Mouse (Mus musculus) small intestine, adult 2 months (tissue): Measurements from ENCODE around the gene Srl. TPM values are rescaled to one million over a fixed set of nuclear protein-coding genes. Genes with fewer than 3 reads are reported as not detected.
"Not testable (repeated sequence)": the region's sequence is repeated elsewhere in the genome, so short reads cannot be mapped to it uniquely, and the experiment has no call there.

Source experiments
- H3K27ac ChIP-seq: fragments of 200-500 bp; 2 replicates; pipeline ENCODE4 v1.5.1; 2012; ENCODE audit warnings: low read depth, low read length, control low read depth, inconsistent platforms; ENCODE audit not compliant: insufficient read depth
- H3K27me3 ChIP-seq: fragments of 200-500 bp; 2 replicates; pipeline ENCODE4 v1.6.1; 2012; ENCODE audit warnings: mild to moderate bottlenecking, moderate library complexity, low read length, inconsistent platforms; ENCODE audit not compliant: control insufficient read depth, insufficient read depth
- H3K36me3 ChIP-seq: fragments of 200-500 bp; 2 replicates; pipeline ENCODE4 v1.6.1; 2012; ENCODE audit warnings: mild to moderate bottlenecking, low read length, control low read depth, inconsistent platforms; ENCODE audit not compliant: control insufficient read depth, insufficient read depth
- H3K4me1 ChIP-seq: fragments of 200-500 bp; 2 replicates; pipeline ENCODE4 v1.6.1; 2012; ENCODE audit warnings: low read length, inconsistent platforms, mixed read lengths; ENCODE audit not compliant: control insufficient read depth, insufficient read depth, insufficient read length
- H3K4me3 ChIP-seq: fragments of 200-500 bp; 2 replicates; pipeline ENCODE4 v1.5.1; 2012; ENCODE audit warnings: low read depth, mild to moderate bottlenecking, control low read depth, inconsistent platforms, low read length, moderate library complexity
- CTCF ChIP-seq: fragments of 200-500 bp; IDR thresholded peaks from 2 replicates; pipeline ENCODE4 v1.5.1; 2012; ENCODE audit warnings: low read depth, mild to moderate bottlenecking, control low read depth, inconsistent platforms, low read length, moderate library complexity, mixed read lengths; ENCODE audit not compliant: insufficient replicate concordance, insufficient read length; ENCODE audit errors: extremely low read depth
- POLR2A ChIP-seq: fragments of 200-500 bp; IDR thresholded peaks from 2 replicates; pipeline ENCODE4 v1.6.1; 2012; ENCODE audit warnings: low read depth, mild to moderate bottlenecking, control low read depth, inconsistent platforms, low read length, moderate library complexity
- WGBS: fragments of 180-500 bp; shearing (Covaris S2); methylation state at CpG from one replicate; pipeline ENCODE4 v1.1.7; 2018; 5-methylcytosine and 5-hydroxymethylcytosine counted together
- polyA plus RNA-seq: library from polyadenylated mRNA; depleted of rRNA; stranded (reverse); fragments of >200 nt; gene quantifications from 2 replicates; pipeline ENCODE4 v1.2.3, GENCODE M21; 2012

Srl gene
- polyA plus RNA-seq, 1 experiment = 0.18 TPM

- Histone ChIP-seq H3K27ac (no peak overlapping the region), H3K36me3 (no peaks in the 10 kb centered on the region), H3K4me1 (no peaks in the 10 kb centered on the region), H3K27me3 (no peaks in the 10 kb centered on the region), H3K4me3 (no peak overlapping the region)
- 88% methylated on average over 5 of the region's 5 CpGs for WGBS
- TF ChIP-seq CTCF (no peak), POLR2A (no peak)
Measured at GRCm38 (mm10) chr16:4480616-4481265, 60.9 kb downstream of the Srl start.

- 61% methylated on average over 10 of the region's 10 CpGs for WGBS
- Histone ChIP-seq H3K4me3 (no peak overlapping the region), H3K36me3 (no peaks in the 10 kb centered on the region), H3K27ac (no peak overlapping the region), H3K27me3 (no peaks in the 10 kb centered on the region), H3K4me1 (peaks cover 5% of the 10 kb centered on the region)
- TF ChIP-seq POLR2A = no peak
- TF ChIP-seq CTCF = no peak
Measured at GRCm38 (mm10) chr16:4477591-4478215, 63.9 kb downstream of the Srl start.

GRCm38 (mm10) chr16:4474882-4475803, 66.5 kb downstream of the Srl start:
- H3K4me1 ChIP-seq = peaks cover 5% of the 10 kb centered on the region
- 14% methylated on average over 42 of the region's 42 CpGs for WGBS
- H3K27ac ChIP-seq = peak overlapping the region; percentile 93
- no peaks in the 10 kb centered on the region for H3K36me3 ChIP-seq
- peak overlapping the region; percentile 74 for H3K4me3 ChIP-seq
- H3K27me3 ChIP-seq = no peaks in the 10 kb centered on the region
- TF ChIP-seq CTCF (peak; percentile 97), POLR2A (peak; percentile 86)

GRCm38 (mm10) chr16:4474040-4474881, 67.4 kb downstream of the Srl start:
- WGBS = 53% methylated on average over 10 of the region's 10 CpGs
- H3K27me3 ChIP-seq, H3K4me1 ChIP-seq, H3K36me3 ChIP-seq: not testable (repeated sequence)
- Histone ChIP-seq H3K4me3 (peak overlapping the region; percentile 74), H3K27ac (peak overlapping the region; percentile 93)

- Histone ChIP-seq H3K36me3 (no peaks in the 10 kb centered on the region), H3K4me1 (peaks cover 7% of the 10 kb centered on the region), H3K27ac (peak overlapping the region; percentile 38), H3K27me3 (no peaks in the 10 kb centered on the region), H3K4me3 (no peak overlapping the region)
- no peak for TF ChIP-seq CTCF
- no peak for TF ChIP-seq POLR2A
- WGBS = 52% methylated on average over 5 of the region's 5 CpGs
Measured at GRCm38 (mm10) chr16:4473231-4473630, 68.4 kb downstream of the Srl start.

GRCm38 (mm10) chr16:4472687-4473086, 68.9 kb downstream of the Srl start:
- Histone ChIP-seq H3K36me3 (no peaks in the 10 kb centered on the region), H3K4me3 (no peak overlapping the region), H3K4me1 (peaks cover 7% of the 10 kb centered on the region), H3K27me3 (no peaks in the 10 kb centered on the region), H3K27ac (peak overlapping the region; percentile 38; the same call in 1 of the 2 replicates)
- no peak for TF ChIP-seq CTCF
- no peak for TF ChIP-seq POLR2A
- WGBS = 51% methylated on average over 3 of the region's 3 CpGs
